Mouse (Mus musculus) hindbrain, embryonic 11.5 days (tissue): ENCODE results near the gene Hoxb8. TPM values are rescaled to one million over a fixed set of nuclear protein-coding genes. Genes with fewer than 3 reads are reported as not detected.
A peak's percentile ranks its signal among the peaks of the same experiment; 100 is the strongest.

Experiments
- ATAC-seq: fragments of 200-750 bp; cut with Nextera tagmentation; 2 replicates; pipeline ENCODE4 v1.8.0; 2017; ENCODE audit warnings: mild to moderate bottlenecking, moderate TSS enrichment, moderate library complexity; ENCODE audit not compliant: low FRiP score
- DNase-seq: peaks from one replicate; pipeline ENCODE4 v3.0.0-alpha.2; 2015; ENCODE audit warnings: low spot score
- H3K27ac ChIP-seq: fragments of 300-500 bp; sonication (generic); 2 replicates; pipeline ENCODE4 v1.5.1; 2014; ENCODE audit warnings: mild to moderate bottlenecking, low read depth, low read length
- H3K27me3 ChIP-seq: fragments of 300-500 bp; sonication (generic); 2 replicates; pipeline ENCODE4 v1.6.1; 2014; ENCODE audit warnings: mild to moderate bottlenecking, low read length, moderate library complexity, mixed read lengths; ENCODE audit not compliant: control insufficient read depth, insufficient read depth
- H3K36me3 ChIP-seq: fragments of 300-500 bp; sonication (generic); 2 replicates; pipeline ENCODE4 v1.6.1; 2014; ENCODE audit warnings: mild to moderate bottlenecking, low read length, moderate library complexity, mixed read lengths; ENCODE audit not compliant: control insufficient read depth, insufficient read depth
- H3K4me1 ChIP-seq: fragments of 300-500 bp; sonication (generic); replicated peaks from 2 replicates; pipeline ENCODE4 v1.6.1; 2014; ENCODE audit warnings: low read length, mixed read lengths; ENCODE audit not compliant: control insufficient read depth, insufficient read depth
- H3K4me2 ChIP-seq: fragments of 300-500 bp; sonication (generic); replicated peaks from 2 replicates; pipeline ENCODE4 v1.6.1; 2014; ENCODE audit warnings: mild to moderate bottlenecking, low read depth, low read length
- H3K4me3 ChIP-seq: fragments of 300-500 bp; sonication (generic); 2 replicates; pipeline ENCODE4 v1.5.1; 2014; ENCODE audit warnings: low read depth, low read length
- H3K9ac ChIP-seq: fragments of 300-500 bp; sonication (generic); 2 replicates; pipeline ENCODE4 v1.6.1; 2014; ENCODE audit warnings: low read depth, low read length
- H3K9me3 ChIP-seq: fragments of 300-500 bp; sonication (generic); 2 replicates; pipeline ENCODE4 v1.6.1; 2016; ENCODE audit warnings: low read length; ENCODE audit not compliant: control insufficient read depth
- WGBS: fragments of 180-500 bp; shearing (Covaris S2); extraction: QIAGEN DNeasy Blood & Tissue Kit; methylation state at CpG from one replicate; pipeline ENCODE4 v1.1.7; 2014; 5-methylcytosine and 5-hydroxymethylcytosine counted together
- polyA plus RNA-seq: library from polyadenylated mRNA; unstranded; fragments of >200 nt; fragmentation: Nextera tagmentation; extraction: Ambion mirVana; gene quantifications from 2 replicates; pipeline ENCODE4 v1.2.1, GENCODE M21; 2014

Hoxb8 gene
- polyA plus RNA-seq, 1 experiment from 2014 or later, result 3.1 TPM

GRCm38 (mm10) chr11:96264390-96265020, 17.2 kb upstream of the Hoxb8 start:
- ATAC-seq (no peak), DNase-seq (peak; percentile 40)
- Histone ChIP-seq H3K4me3 (no peak overlapping the region), H3K4me1 (no peaks in the 10 kb centered on the region), H3K27ac (no peak overlapping the region), H3K4me2 (no peak overlapping the region), H3K9me3 (no peaks in the 10 kb centered on the region), H3K36me3 (no peaks in the 10 kb centered on the region), H3K27me3 (peaks cover 98% of the 10 kb centered on the region), H3K9ac (no peak overlapping the region)
- under 1% methylated on average over 8 of the region's 8 CpGs for WGBS

GRCm38 (mm10) chr11:96265954-96266353, 15.8 kb upstream of the Hoxb8 start:
- no peak overlapping the region for H3K27ac ChIP-seq
- H3K9ac ChIP-seq, result no peak overlapping the region
- no peak for ATAC-seq
- 2% methylated on average over 7 of the region's 7 CpGs for WGBS
- peaks cover 98% of the 10 kb centered on the region for H3K27me3 ChIP-seq
- no peaks in the 10 kb centered on the region for H3K9me3 ChIP-seq
- peaks cover 2% of the 10 kb centered on the region for H3K4me1 ChIP-seq
- no peaks in the 10 kb centered on the region for H3K36me3 ChIP-seq
- no peak overlapping the region for H3K4me3 ChIP-seq
- DNase-seq, result peak; percentile 43
- H3K4me2 ChIP-seq, result no peak overlapping the region

GRCm38 (mm10) chr11:96267021-96267920, 14.4 kb upstream of the Hoxb8 start:
- 7% methylated on average over 7 of the region's 7 CpGs for WGBS
- Histone ChIP-seq H3K9ac (no peak overlapping the region), H3K27me3 (peaks cover 98% of the 10 kb centered on the region), H3K36me3 (no peaks in the 10 kb centered on the region), H3K4me3 (no peak overlapping the region), H3K4me1 (peaks cover 6% of the 10 kb centered on the region), H3K9me3 (no peaks in the 10 kb centered on the region), H3K27ac (no peak overlapping the region), H3K4me2 (no peak overlapping the region)
- no peak for ATAC-seq
- peak; percentile 59 for DNase-seq

- WGBS, result 6% methylated on average over 1 of the region's 1 CpGs
- Histone ChIP-seq H3K27me3 (peaks cover 98% of the 10 kb centered on the region), H3K4me3 (no peak overlapping the region), H3K4me2 (no peak overlapping the region), H3K36me3 (no peaks in the 10 kb centered on the region), H3K27ac (no peak overlapping the region), H3K4me1 (peaks cover 6% of the 10 kb centered on the region), H3K9me3 (no peaks in the 10 kb centered on the region), H3K9ac (no peak overlapping the region)
- ATAC-seq (no peak), DNase-seq (peak; percentile 36)
Observed at GRCm38 (mm10) chr11:96268031-96268745, 13.5 kb upstream of the Hoxb8 start.

- peaks cover 98% of the 10 kb centered on the region for H3K27me3 ChIP-seq
- H3K4me1 ChIP-seq, result peaks cover 6% of the 10 kb centered on the region
- no peak overlapping the region for H3K9ac ChIP-seq
- 1% methylated on average over 19 of the region's 19 CpGs for WGBS
- no peaks in the 10 kb centered on the region for H3K36me3 ChIP-seq
- DNase-seq (no peak), ATAC-seq (no peak)
- H3K4me3 ChIP-seq, result no peak overlapping the region
- H3K4me2 ChIP-seq, result no peak overlapping the region
- no peak overlapping the region for H3K27ac ChIP-seq
- H3K9me3 ChIP-seq, result no peaks in the 10 kb centered on the region
Observed at GRCm38 (mm10) chr11:96269869-96270268, 11.8 kb upstream of the Hoxb8 start.

- Histone ChIP-seq H3K4me2 (peak within 1 kb of the TSS; percentile 21), H3K4me1 (peaks cover 6% of the 10 kb centered on the region), H3K27me3 (peaks cover 98% of the 10 kb centered on the region), H3K4me3 (peak within 1 kb of the TSS; percentile 19), H3K9me3 (no peaks in the 10 kb centered on the region), H3K36me3 (no peaks in the 10 kb centered on the region), H3K9ac (0 out of 2 replicates have a peak within 1 kb of the TSS, but pooled peaks have one; percentile 27), H3K27ac (no peak within 1 kb of the TSS)
- no peak for ATAC-seq
- DNase-seq, result no peak
- WGBS, result under 1% methylated on average over 38 of the region's 40 CpGs
Observed at GRCm38 (mm10) chr11:96270996-96271540, 10.6 kb upstream of the Hoxb8 start, which contains the start of gene Hoxb9. Gene Hoxb9 (plus strand): TSS chr11:96271457.

- ATAC-seq, result no peak
- H3K9me3 ChIP-seq, result no peaks in the 10 kb centered on the region
- no peaks in the 10 kb centered on the region for H3K36me3 ChIP-seq
- H3K4me1 ChIP-seq, result peaks cover 6% of the 10 kb centered on the region
- H3K27ac ChIP-seq, result no peak overlapping the region
- peak overlapping the region; percentile 14; the same call in 1 of the 2 replicates for H3K4me2 ChIP-seq
- DNase-seq, result no peak
- 0 out of 2 replicates have a peak overlapping the region, but pooled peaks have one; percentile 27 for H3K9ac ChIP-seq
- H3K4me3 ChIP-seq, result peak overlapping the region; percentile 19
- peaks cover 98% of the 10 kb centered on the region for H3K27me3 ChIP-seq
- WGBS, result under 1% methylated on average over 40 of the region's 52 CpGs
Observed at GRCm38 (mm10) chr11:96271541-96272011, 10.1 kb upstream of the Hoxb8 start.
